Mouse (Mus musculus) intestine, embryonic 15.5 days (tissue): Measurements from ENCODE around the gene Smarcal1. TPM values are rescaled to one million over a fixed set of nuclear protein-coding genes. Genes with fewer than 3 reads are reported as not detected.

Source experiments
- ATAC-seq: fragments of 200-750 bp; cut with Nextera tagmentation; 2 replicates; pipeline ENCODE4 v1.8.0; 2017; ENCODE audit warnings: moderate TSS enrichment, moderate library complexity
- H3K27ac ChIP-seq: fragments of 300-500 bp; sonication (generic); 2 replicates; pipeline ENCODE4 v1.5.1; 2015; ENCODE audit warnings: mild to moderate bottlenecking, inconsistent platforms
- H3K27me3 ChIP-seq: fragments of 300-500 bp; sonication (generic); replicated peaks from 2 replicates; pipeline ENCODE4 v1.6.1; 2015; ENCODE audit warnings: inconsistent platforms
- H3K36me3 ChIP-seq: fragments of 300-500 bp; sonication (generic); 2 replicates; pipeline ENCODE4 v1.6.1; 2015; ENCODE audit warnings: inconsistent platforms
- H3K4me1 ChIP-seq: fragments of 300-500 bp; sonication (generic); replicated peaks from 2 replicates; pipeline ENCODE4 v1.6.1; 2015; ENCODE audit warnings: inconsistent platforms
- H3K4me2 ChIP-seq: fragments of 300-500 bp; sonication (generic); replicated peaks from 2 replicates; pipeline ENCODE4 v1.6.1; 2015; ENCODE audit warnings: mild to moderate bottlenecking, inconsistent platforms
- H3K4me3 ChIP-seq: fragments of 300-500 bp; sonication (generic); replicated peaks from 2 replicates; pipeline ENCODE4 v1.5.1; 2015; ENCODE audit warnings: inconsistent platforms
- H3K9ac ChIP-seq: fragments of 300-500 bp; sonication (generic); 2 replicates; pipeline ENCODE4 v1.6.1; 2015; ENCODE audit warnings: inconsistent platforms
- H3K9me3 ChIP-seq: fragments of 300-500 bp; sonication (generic); 2 replicates; pipeline ENCODE4 v1.6.1; 2016; ENCODE audit warnings: inconsistent platforms
- WGBS: fragments of 180-500 bp; shearing (Covaris S2); methylation state at CpG from one replicate; pipeline ENCODE4 v1.1.7; 2015; 5-methylcytosine and 5-hydroxymethylcytosine counted together
- polyA plus RNA-seq: library from polyadenylated mRNA; unstranded; fragments of >200 nt; fragmentation: Nextera tagmentation; extraction: Ambion mirVana; gene quantifications from 2 replicates; pipeline ENCODE4 v1.2.1, GENCODE M21; 2015

Smarcal1 gene
- polyA plus RNA-seq, 1 experiment from 2014 or later: 16.5 TPM

DNA sequence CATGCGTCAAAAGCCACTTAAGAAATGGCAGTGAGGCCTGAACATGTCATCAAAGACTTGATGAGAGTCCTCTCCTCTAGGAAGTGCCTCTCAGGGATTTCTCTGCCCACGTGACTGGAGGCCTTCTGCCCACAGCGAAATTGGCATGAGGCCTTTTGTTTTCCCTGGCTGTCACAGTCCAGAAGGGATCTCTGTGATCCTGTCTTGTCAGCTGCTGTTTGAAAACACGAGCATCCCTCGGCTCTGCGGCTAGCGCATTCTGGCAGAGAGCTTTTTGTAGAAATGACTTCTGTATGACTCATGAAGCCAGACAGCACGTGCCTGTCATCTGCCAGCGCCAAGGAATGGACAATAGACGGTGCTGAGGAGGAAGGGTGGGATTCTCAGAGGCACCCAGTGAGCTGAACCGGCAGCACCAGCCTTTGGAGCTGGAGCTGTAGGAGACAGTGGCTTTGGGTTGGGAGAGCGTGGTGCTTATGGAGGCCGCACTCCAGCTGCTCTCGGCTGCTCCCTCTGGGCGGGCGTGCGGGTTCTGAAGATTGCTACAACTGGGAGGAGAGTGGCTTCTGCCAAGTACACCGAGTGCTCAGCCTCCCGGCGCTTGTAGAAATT is 10.4 kb downstream of the Smarcal1 start:
- WGBS: 80% methylated on average over 20 of the region's 20 CpGs
- ATAC-seq: no peak
- Histone ChIP-seq H3K36me3 (peaks cover 25% of the 10 kb centered on the region; the same call in 1 of the 2 replicates), H3K27ac (no peak overlapping the region), H3K4me2 (no peak overlapping the region), H3K4me3 (no peak overlapping the region), H3K9ac (no peak overlapping the region), H3K4me1 (no peaks in the 10 kb centered on the region), H3K9me3 (no peaks in the 10 kb centered on the region), H3K27me3 (no peaks in the 10 kb centered on the region)

DNA sequence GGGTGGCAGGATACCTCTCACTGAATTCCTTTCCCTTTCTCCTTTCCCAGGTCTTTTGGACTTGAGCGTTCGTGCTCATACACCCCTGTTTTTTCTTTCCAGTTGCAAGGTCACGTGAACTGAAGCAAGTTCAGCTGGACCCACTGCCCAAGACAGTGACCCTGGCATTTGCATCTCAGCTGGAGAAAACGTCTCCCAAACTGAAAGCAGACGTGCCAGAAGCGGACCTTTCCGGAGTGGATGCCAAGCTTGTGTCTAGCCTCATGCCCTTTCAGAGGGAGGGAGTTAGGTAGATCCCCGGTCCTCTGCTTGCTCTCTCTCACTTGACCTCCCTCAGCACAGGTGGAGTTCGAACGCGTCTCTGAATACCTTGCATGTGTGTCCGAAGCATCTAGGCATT is 12.6 kb downstream of the Smarcal1 start:
- Histone ChIP-seq H3K4me3 (no peak overlapping the region), H3K36me3 (peaks cover 21% of the 10 kb centered on the region; the same call in 1 of the 2 replicates), H3K4me2 (no peak overlapping the region), H3K27ac (no peak overlapping the region), H3K9ac (no peak overlapping the region), H3K27me3 (no peaks in the 10 kb centered on the region), H3K4me1 (peaks cover 11% of the 10 kb centered on the region), H3K9me3 (no peaks in the 10 kb centered on the region)
- ATAC-seq: no peak
- 93% methylated on average over 12 of the region's 12 CpGs for WGBS

DNA sequence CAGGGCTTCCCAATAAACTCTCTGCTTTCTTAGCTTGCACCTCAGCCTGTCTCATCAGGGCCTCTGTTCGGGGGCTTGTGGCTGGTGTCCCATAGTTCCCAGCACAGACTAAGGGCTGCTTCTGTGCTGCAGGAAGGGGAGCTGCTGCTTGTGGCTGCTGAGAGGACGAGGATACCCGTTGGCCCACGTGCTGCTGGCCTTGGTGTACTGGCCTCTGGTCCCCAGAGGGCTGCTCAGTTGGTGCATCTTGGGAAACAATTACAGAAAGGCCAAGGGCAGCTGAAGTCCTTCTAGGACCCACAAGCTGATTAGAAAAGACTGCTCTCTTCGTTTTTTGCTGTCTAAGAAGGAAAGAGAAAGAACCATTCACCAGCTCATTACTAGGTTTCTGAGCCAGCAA is 13.2 kb downstream of the Smarcal1 start:
- no peak for ATAC-seq
- H3K9ac ChIP-seq: no peak overlapping the region
- H3K27me3 ChIP-seq: no peaks in the 10 kb centered on the region
- no peak overlapping the region for H3K4me3 ChIP-seq
- H3K36me3 ChIP-seq: peaks cover 24% of the 10 kb centered on the region; the same call in 1 of the 2 replicates
- H3K4me1 ChIP-seq: peaks cover 11% of the 10 kb centered on the region
- H3K27ac ChIP-seq: no peak overlapping the region
- WGBS: 84% methylated on average over 5 of the region's 5 CpGs
- no peaks in the 10 kb centered on the region for H3K9me3 ChIP-seq
- no peak overlapping the region for H3K4me2 ChIP-seq

DNA sequence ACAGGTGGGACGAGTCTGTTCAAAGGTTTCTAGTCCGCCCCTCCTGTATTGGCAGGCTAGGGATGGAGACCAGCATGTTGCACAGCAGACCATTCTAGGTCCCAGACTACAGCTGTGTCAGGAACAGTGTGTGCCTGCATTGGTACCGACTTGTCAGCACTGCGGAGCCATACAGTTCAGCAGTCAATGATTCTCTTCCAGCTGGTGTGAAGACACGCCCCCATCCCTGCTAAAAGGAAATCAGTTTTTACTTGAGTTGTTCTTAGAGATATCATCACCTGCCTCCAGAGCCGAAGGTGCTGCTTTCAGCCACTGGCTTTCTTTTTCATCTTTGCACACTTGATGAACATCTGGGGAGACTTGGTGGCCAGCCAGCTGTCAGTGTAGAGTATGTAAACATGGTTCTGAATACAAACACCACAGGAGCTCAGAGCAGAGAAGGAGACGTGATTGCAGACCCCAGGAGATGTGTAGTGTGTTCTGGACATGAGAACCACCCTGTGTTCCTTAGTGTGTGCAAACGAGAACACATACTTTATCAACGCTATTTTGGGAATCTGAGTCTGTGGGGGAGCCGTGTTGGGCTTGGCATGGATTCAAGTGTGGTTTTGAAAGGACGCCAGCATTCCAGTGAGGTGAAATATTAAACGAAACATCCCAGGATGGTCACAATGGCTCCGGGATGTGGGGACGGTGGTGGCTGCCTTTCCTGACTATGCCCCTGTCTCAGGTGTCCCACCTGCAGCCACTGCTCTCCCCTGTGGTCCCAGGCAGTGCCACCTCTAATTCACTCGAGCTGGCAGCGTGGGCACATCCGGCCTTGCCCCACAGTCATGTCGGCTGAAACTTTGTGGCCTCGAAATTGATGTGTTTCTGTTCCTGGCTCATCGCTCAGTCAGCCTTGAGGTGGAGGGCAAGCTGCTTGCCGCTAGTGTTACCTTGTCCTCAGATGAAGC is 16.4 kb downstream of the Smarcal1 start:
- H3K9me3 ChIP-seq: no peaks in the 10 kb centered on the region
- 54% methylated on average over 21 of the region's 21 CpGs for WGBS
- no peak overlapping the region for H3K9ac ChIP-seq
- H3K27me3 ChIP-seq: no peaks in the 10 kb centered on the region
- no peak overlapping the region for H3K4me3 ChIP-seq
- peak; percentile 55 for ATAC-seq
- H3K27ac ChIP-seq: no peak overlapping the region
- peaks cover 11% of the 10 kb centered on the region for H3K4me1 ChIP-seq
- peaks cover 23% of the 10 kb centered on the region; the same call in 1 of the 2 replicates for H3K36me3 ChIP-seq
- 0 out of 2 replicates have a peak overlapping the region, but pooled peaks have one; percentile 11 for H3K4me2 ChIP-seq

DNA sequence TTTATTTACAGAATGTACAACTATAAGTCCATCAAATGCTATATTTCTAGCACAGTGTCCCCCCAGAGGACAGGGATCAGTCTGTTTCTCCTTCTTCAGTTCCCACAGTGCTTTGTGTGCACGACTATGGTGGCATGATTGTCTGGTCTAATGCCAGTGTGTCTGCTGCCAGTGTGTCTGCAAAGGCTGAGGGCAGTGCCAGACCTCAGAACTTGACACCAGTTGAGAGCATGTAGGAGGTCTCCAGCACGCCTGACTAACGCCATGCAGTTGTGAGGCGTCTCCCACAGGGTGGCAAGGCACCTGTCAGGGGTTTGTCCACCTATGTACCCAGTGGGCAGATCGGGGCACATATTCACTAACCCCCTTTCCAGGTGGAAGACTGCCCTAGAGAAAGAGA is 17.7 kb downstream of the Smarcal1 start:
- Histone ChIP-seq H3K4me2 (no peak overlapping the region), H3K27me3 (no peaks in the 10 kb centered on the region), H3K36me3 (peaks cover 23% of the 10 kb centered on the region; the same call in 1 of the 2 replicates), H3K9ac (no peak overlapping the region), H3K9me3 (no peaks in the 10 kb centered on the region), H3K4me3 (no peak overlapping the region), H3K4me1 (peaks cover 11% of the 10 kb centered on the region), H3K27ac (no peak overlapping the region)
- ATAC-seq: no peak
- WGBS: 92% methylated on average over 5 of the region's 5 CpGs

DNA sequence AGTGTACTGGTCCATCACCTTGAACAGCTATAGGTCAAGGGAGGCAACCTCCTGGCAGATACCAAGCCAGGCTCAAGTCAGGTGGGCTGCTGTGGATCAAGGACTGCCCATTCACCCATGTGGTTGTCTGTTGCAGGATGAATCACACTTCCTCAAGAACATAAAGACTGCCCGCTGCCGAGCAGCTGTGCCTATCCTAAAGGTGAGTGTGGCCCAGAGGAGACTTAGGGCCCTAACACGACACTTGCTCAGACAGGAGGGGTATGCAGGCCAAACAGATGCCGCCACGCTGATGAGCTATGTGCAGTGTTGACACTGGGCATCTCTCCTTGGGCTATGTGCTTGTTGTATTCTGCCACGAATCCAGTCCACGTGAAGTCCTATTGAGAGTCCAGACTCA is 18.2 kb downstream of the Smarcal1 start:
- H3K9me3 ChIP-seq: no peaks in the 10 kb centered on the region
- no peak overlapping the region for H3K27ac ChIP-seq
- H3K27me3 ChIP-seq: no peaks in the 10 kb centered on the region
- H3K4me2 ChIP-seq: no peak overlapping the region
- no peak overlapping the region for H3K4me3 ChIP-seq
- WGBS: 94% methylated on average over 7 of the region's 7 CpGs
- H3K9ac ChIP-seq: no peak overlapping the region
- peaks cover 11% of the 10 kb centered on the region for H3K4me1 ChIP-seq
- no peak for ATAC-seq
- peaks cover 19% of the 10 kb centered on the region; the same call in 1 of the 2 replicates for H3K36me3 ChIP-seq

DNA sequence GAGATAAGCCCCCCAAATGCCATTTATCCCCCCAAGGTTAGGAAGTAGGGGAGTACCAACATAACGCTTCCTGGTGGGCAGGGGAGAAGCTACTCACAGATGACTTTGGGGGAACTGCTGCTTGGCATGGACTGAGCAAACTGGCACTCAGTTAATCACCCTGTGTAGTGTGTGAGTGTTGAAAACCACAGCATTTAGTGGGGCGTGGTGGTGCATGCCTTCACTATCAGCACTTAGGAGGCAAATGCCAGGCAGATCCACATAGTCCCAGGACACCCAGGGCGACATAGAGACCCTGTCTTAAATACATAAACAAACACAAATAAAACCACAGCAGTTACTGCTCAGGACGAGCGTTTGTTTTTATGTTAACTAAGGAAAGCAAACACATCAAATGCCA is 19.1 kb downstream of the Smarcal1 start:
- Histone ChIP-seq H3K36me3 (peaks cover 10% of the 10 kb centered on the region; the same call in 1 of the 2 replicates), H3K27ac (no peak overlapping the region), H3K4me2 (no peak overlapping the region), H3K27me3 (no peaks in the 10 kb centered on the region), H3K4me3 (no peak overlapping the region), H3K9me3 (no peaks in the 10 kb centered on the region), H3K4me1 (peaks cover 11% of the 10 kb centered on the region), H3K9ac (no peak overlapping the region)
- 69% methylated on average over 5 of the region's 5 CpGs for WGBS
- ATAC-seq: no peak

DNA sequence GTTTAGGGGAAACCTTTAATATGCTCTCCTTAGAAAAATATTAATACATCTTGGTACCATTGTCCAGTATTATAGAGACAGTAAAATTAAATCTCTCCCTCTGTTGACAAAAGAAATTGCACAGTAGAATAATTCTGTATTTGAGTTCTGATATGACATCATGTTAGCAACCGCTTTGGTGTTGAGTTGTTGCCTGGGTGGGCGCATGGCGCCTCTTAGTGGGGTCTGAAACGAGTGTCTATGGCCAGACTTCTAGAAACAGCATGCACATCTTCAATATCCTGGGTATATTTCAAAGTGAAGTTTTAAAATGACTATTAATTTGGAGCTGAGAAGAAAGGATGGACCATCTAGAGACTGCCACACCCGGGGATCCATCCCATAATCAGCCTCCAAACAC is 19.8 kb downstream of the Smarcal1 start:
- no peak for ATAC-seq
- Histone ChIP-seq H3K27ac (no peak overlapping the region), H3K9ac (no peak overlapping the region), H3K4me1 (peaks cover 11% of the 10 kb centered on the region), H3K9me3 (no peaks in the 10 kb centered on the region), H3K4me3 (no peak overlapping the region), H3K27me3 (no peaks in the 10 kb centered on the region), H3K36me3 (peaks cover 7% of the 10 kb centered on the region; the same call in 1 of the 2 replicates), H3K4me2 (no peak overlapping the region)
- 93% methylated on average over 5 of the region's 5 CpGs for WGBS

DNA sequence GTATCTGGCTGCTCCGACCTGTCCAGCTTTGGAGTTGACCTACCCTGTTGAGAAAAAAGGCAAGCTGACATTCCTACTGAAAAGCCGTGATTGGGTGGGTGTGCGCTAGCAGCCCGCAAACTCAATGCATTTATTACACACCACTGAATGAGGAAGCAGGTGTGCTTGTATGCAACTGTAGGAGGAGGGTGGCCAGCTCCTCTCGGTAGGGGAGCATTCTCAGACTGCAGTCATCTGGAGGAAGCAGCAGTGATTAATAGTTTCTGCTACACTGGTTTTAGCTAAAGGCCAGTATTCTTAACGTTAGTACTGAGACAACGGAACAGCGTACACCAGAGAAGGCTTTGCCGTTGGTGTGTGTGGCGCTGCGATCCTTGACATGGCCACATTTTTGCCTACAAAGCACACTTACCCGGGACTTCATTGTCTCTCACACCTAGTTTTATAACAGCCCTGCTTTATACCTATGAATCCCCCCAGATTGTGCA is 23.2 kb downstream of the Smarcal1 start:
- H3K9ac ChIP-seq: no peak overlapping the region
- no peak for ATAC-seq
- no peaks in the 10 kb centered on the region for H3K27me3 ChIP-seq
- H3K9me3 ChIP-seq: no peaks in the 10 kb centered on the region
- whole genome bisulfite sequencing: 85% methylated on average over 12 of the region's 12 CpGs
- H3K4me3 ChIP-seq: no peak overlapping the region
- H3K4me1 ChIP-seq: no peaks in the 10 kb centered on the region
- H3K27ac ChIP-seq: no peak overlapping the region
- no peak overlapping the region for H3K4me2 ChIP-seq
- peaks cover 8% of the 10 kb centered on the region; the same call in 1 of the 2 replicates for H3K36me3 ChIP-seq

DNA sequence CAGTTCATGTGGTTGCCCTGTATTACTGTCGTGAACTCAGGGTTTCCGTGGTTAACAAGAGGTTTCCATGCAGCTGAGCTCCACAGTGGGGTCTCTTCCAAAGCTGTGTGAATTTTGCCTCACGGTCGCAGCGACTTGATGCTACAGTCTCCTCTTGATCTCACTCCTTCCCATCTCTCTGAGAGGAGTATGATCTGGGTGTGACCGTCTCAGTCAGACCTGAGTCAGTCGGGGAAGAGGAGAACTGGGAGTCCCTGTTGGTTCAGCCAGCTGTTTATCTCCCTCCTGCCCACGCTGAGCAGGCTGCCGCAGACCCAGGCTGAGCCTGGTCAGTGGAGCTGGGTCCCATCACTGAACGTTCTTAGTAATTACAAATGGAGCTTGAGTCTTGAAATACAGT is 26.1 kb downstream of the Smarcal1 start:
- no peak for ATAC-seq
- Histone ChIP-seq H3K27ac (no peak overlapping the region), H3K27me3 (no peaks in the 10 kb centered on the region), H3K36me3 (0 out of 2 replicates have a peak, but pooled peaks cover 17% of the 10 kb centered on the region), H3K4me1 (no peaks in the 10 kb centered on the region), H3K9me3 (no peaks in the 10 kb centered on the region), H3K4me2 (no peak overlapping the region), H3K9ac (no peak overlapping the region), H3K4me3 (no peak overlapping the region)
- WGBS: 88% methylated on average over 10 of the region's 10 CpGs

DNA sequence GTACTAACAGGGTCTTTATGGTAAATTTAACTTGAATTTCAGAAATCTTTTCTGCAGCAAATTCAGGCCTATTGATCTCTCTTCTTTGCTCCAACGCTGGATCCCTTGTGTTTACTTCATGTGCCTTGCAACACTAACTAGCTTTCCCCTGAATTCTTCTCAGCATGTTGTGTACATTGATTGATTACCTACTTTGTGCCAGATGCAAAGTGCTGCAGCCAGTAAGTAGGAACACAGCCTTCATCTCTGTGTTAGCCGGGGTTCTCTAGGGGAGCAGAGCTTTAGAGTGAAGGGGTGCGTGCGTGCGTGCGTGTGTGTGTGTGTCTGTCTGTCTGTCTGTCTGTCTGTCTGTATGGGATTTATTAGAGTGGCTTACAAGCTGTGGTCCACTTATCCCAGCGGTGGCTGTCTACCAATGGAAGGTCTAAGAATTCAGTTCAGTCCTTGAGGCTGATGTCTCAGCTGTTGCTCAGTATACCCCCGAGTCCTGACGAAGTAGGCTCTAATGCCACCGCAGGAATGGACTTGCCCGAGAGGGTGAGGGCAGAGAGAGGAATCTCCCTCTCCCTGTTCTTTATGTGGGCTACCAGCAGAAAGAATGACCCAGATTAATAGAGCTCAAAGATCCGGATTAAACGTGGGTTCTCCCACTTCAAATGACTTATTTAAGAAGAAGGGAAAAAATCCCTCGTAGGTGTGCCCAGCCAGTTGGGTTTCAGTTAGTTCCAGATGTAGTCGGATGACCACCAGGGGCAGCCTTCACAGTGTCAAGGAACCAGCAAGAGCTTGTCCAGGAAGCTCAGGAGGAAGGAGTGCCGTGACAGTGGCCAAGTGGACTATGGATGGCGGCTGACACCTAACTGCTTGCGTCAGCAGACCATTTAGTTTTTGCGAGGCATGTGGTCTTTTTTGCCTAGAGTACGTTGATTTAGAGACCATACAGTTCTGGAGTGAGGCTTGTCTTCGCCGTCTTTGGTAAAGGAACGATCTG is 27.1 kb downstream of the Smarcal1 start:
- no peak overlapping the region for H3K27ac ChIP-seq
- H3K27me3 ChIP-seq: no peaks in the 10 kb centered on the region
- no peak overlapping the region for H3K4me3 ChIP-seq
- ATAC-seq: no peak
- 81% methylated on average over 23 of the region's 23 CpGs for WGBS
- H3K4me2 ChIP-seq: no peak overlapping the region
- no peaks in the 10 kb centered on the region for H3K9me3 ChIP-seq
- 0 out of 2 replicates have a peak, but pooled peaks cover 17% of the 10 kb centered on the region for H3K36me3 ChIP-seq
- H3K4me1 ChIP-seq: no peaks in the 10 kb centered on the region
- no peak overlapping the region for H3K9ac ChIP-seq
